Mouse (Mus musculus) hindbrain, embryonic 13.5 days (tissue): ENCODE results near the gene Hif3a. TPM values are rescaled to one million over a fixed set of nuclear protein-coding genes. Genes with fewer than 3 reads are reported as not detected.

ENCODE experiments used
- ATAC-seq: fragments of 200-750 bp; cut with Nextera tagmentation; 2 replicates; pipeline ENCODE4 v1.8.0; 2017; ENCODE audit warnings: moderate TSS enrichment; ENCODE audit not compliant: low FRiP score
- H3K27ac ChIP-seq: fragments of 300-500 bp; sonication (generic); 2 replicates; pipeline ENCODE4 v1.5.1; 2015; ENCODE audit warnings: inconsistent platforms, mild to moderate bottlenecking, moderate library complexity
- H3K27me3 ChIP-seq: fragments of 300-500 bp; sonication (generic); 2 replicates; pipeline ENCODE4 v1.6.1; 2015; ENCODE audit warnings: mild to moderate bottlenecking, inconsistent platforms
- H3K36me3 ChIP-seq: fragments of 300-500 bp; sonication (generic); 2 replicates; pipeline ENCODE4 v1.6.1; 2015; ENCODE audit warnings: mild to moderate bottlenecking, inconsistent platforms
- H3K4me1 ChIP-seq: fragments of 300-500 bp; sonication (generic); replicated peaks from 2 replicates; pipeline ENCODE4 v1.6.1; 2015; ENCODE audit warnings: inconsistent platforms
- H3K4me2 ChIP-seq: fragments of 300-500 bp; sonication (generic); 2 replicates; pipeline ENCODE4 v1.6.1; 2015; ENCODE audit warnings: inconsistent platforms, mild to moderate bottlenecking, moderate library complexity
- H3K4me3 ChIP-seq: fragments of 300-500 bp; sonication (generic); 2 replicates; pipeline ENCODE4 v1.5.1; 2015; ENCODE audit warnings: mild to moderate bottlenecking, inconsistent platforms
- H3K9ac ChIP-seq: fragments of 300-500 bp; sonication (generic); 2 replicates; pipeline ENCODE4 v1.6.1; 2015; ENCODE audit warnings: mild to moderate bottlenecking, inconsistent platforms
- H3K9me3 ChIP-seq: fragments of 300-500 bp; sonication (generic); 2 replicates; pipeline ENCODE4 v1.6.1; 2016; ENCODE audit warnings: inconsistent platforms
- WGBS: fragments of 180-500 bp; shearing (Covaris S2); methylation state at CpG from one replicate; pipeline ENCODE4 v1.1.7; 2015; 5-methylcytosine and 5-hydroxymethylcytosine counted together
- polyA plus RNA-seq: library from polyadenylated mRNA; unstranded; fragments of >200 nt; fragmentation: Nextera tagmentation; extraction: Ambion mirVana; gene quantifications from 2 replicates; pipeline ENCODE4 v1.2.1, GENCODE M21; 2015

Hif3a gene
- polyA plus RNA-seq, 1 experiment from 2014 or later: 2.9 TPM

- H3K4me2 ChIP-seq: no peak overlapping the region
- peaks cover 6% of the 10 kb centered on the region for H3K4me1 ChIP-seq
- H3K9ac ChIP-seq: no peak overlapping the region
- ATAC-seq: no peak
- peaks cover 20% of the 10 kb centered on the region for H3K27me3 ChIP-seq
- 14% methylated on average over 2 of the region's 2 CpGs for WGBS
- no peaks in the 10 kb centered on the region for H3K36me3 ChIP-seq
- H3K27ac ChIP-seq: no peak overlapping the region
- no peak overlapping the region for H3K4me3 ChIP-seq
- no peaks in the 10 kb centered on the region for H3K9me3 ChIP-seq
These were observed 4.2 kb upstream of the Hif3a start for GRCm38 (mm10) chr7:17066412-17066811.

GRCm38 (mm10) chr7:17065620-17066019, 3.4 kb upstream of the Hif3a start:
- no peaks in the 10 kb centered on the region for H3K9me3 ChIP-seq
- 86% methylated on average over 9 of the region's 9 CpGs for WGBS
- ATAC-seq: no peak
- no peaks in the 10 kb centered on the region for H3K36me3 ChIP-seq
- no peak overlapping the region for H3K9ac ChIP-seq
- H3K27ac ChIP-seq: no peak overlapping the region
- no peak overlapping the region for H3K4me3 ChIP-seq
- H3K4me2 ChIP-seq: no peak overlapping the region
- peaks cover 12% of the 10 kb centered on the region for H3K4me1 ChIP-seq
- peaks cover 27% of the 10 kb centered on the region for H3K27me3 ChIP-seq

- Histone ChIP-seq H3K27me3 (peaks cover 27% of the 10 kb centered on the region), H3K9ac (peak overlapping the region; percentile 43), H3K4me2 (peak overlapping the region; percentile 60), H3K9me3 (no peaks in the 10 kb centered on the region), H3K4me1 (peaks cover 40% of the 10 kb centered on the region), H3K27ac (no peak overlapping the region), H3K4me3 (peak overlapping the region; percentile 42), H3K36me3 (no peaks in the 10 kb centered on the region)
- 22% methylated on average over 11 of the region's 11 CpGs for WGBS
- ATAC-seq: peak; percentile 29
These were observed 618 bp upstream of the Hif3a start for GRCm38 (mm10) chr7:17062845-17063244.

GRCm38 (mm10) chr7:17060782-17061605, 1.2 kb downstream of the Hif3a start:
- peak overlapping the region; percentile 66 for H3K27ac ChIP-seq
- 77% methylated on average over 21 of the region's 22 CpGs for WGBS
- H3K4me2 ChIP-seq: peak overlapping the region; percentile 60; the same call in 1 of the 2 replicates
- ATAC-seq: no peak
- H3K9me3 ChIP-seq: no peaks in the 10 kb centered on the region
- no peak overlapping the region for H3K9ac ChIP-seq
- H3K27me3 ChIP-seq: peaks cover 27% of the 10 kb centered on the region
- H3K4me3 ChIP-seq: no peak overlapping the region
- H3K4me1 ChIP-seq: peaks cover 52% of the 10 kb centered on the region
- no peaks in the 10 kb centered on the region for H3K36me3 ChIP-seq

GRCm38 (mm10) chr7:17060031-17060781, 2.0 kb downstream of the Hif3a start:
- no peak overlapping the region for H3K9ac ChIP-seq
- peak overlapping the region; percentile 66 for H3K27ac ChIP-seq
- no peaks in the 10 kb centered on the region for H3K9me3 ChIP-seq
- H3K4me2 ChIP-seq: 0 out of 2 replicates have a peak overlapping the region, but pooled peaks have one; percentile 60
- peaks cover 27% of the 10 kb centered on the region for H3K27me3 ChIP-seq
- WGBS: 47% methylated on average over 9 of the region's 9 CpGs
- peaks cover 56% of the 10 kb centered on the region for H3K4me1 ChIP-seq
- ATAC-seq: peak; percentile 25
- H3K4me3 ChIP-seq: no peak overlapping the region
- no peaks in the 10 kb centered on the region for H3K36me3 ChIP-seq

GRCm38 (mm10) chr7:17059463-17059844, 2.8 kb downstream of the Hif3a start:
- peaks cover 27% of the 10 kb centered on the region for H3K27me3 ChIP-seq
- 84% methylated on average over 3 of the region's 3 CpGs for WGBS
- no peak for ATAC-seq
- H3K4me3 ChIP-seq: no peak overlapping the region
- H3K27ac ChIP-seq: peak overlapping the region; percentile 66
- no peaks in the 10 kb centered on the region for H3K9me3 ChIP-seq
- H3K9ac ChIP-seq: no peak overlapping the region
- no peaks in the 10 kb centered on the region for H3K36me3 ChIP-seq
- peaks cover 56% of the 10 kb centered on the region for H3K4me1 ChIP-seq
- H3K4me2 ChIP-seq: no peak overlapping the region

GRCm38 (mm10) chr7:17058816-17059462, 3.3 kb downstream of the Hif3a start:
- no peak overlapping the region for H3K4me2 ChIP-seq
- 42% methylated on average over 8 of the region's 8 CpGs for WGBS
- peaks cover 27% of the 10 kb centered on the region for H3K27me3 ChIP-seq
- peaks cover 56% of the 10 kb centered on the region for H3K4me1 ChIP-seq
- no peaks in the 10 kb centered on the region for H3K9me3 ChIP-seq
- H3K4me3 ChIP-seq: no peak overlapping the region
- H3K36me3 ChIP-seq: no peaks in the 10 kb centered on the region
- H3K27ac ChIP-seq: peak overlapping the region; percentile 78; the same call in 1 of the 2 replicates
- ATAC-seq: no peak
- H3K9ac ChIP-seq: peak overlapping the region; percentile 24; the same call in 1 of the 2 replicates

- 6% methylated on average over 16 of the region's 16 CpGs for WGBS
- H3K9ac ChIP-seq: peak overlapping the region; percentile 24; the same call in 1 of the 2 replicates
These were observed 4.0 kb downstream of the Hif3a start for GRCm38 (mm10) chr7:17058071-17058689.

GRCm38 (mm10) chr7:17056601-17057523, 5.4 kb downstream of the Hif3a start:
- Histone ChIP-seq H3K36me3 (no peaks in the 10 kb centered on the region), H3K27ac (peak overlapping the region; percentile 80), H3K9me3 (no peaks in the 10 kb centered on the region), H3K4me3 (peak overlapping the region; percentile 50), H3K4me1 (peaks cover 49% of the 10 kb centered on the region), H3K4me2 (peak overlapping the region; percentile 75), H3K9ac (peak overlapping the region; percentile 71), H3K27me3 (peaks cover 11% of the 10 kb centered on the region)
- ATAC-seq: peak; percentile 43
- WGBS: 38% methylated on average over 14 of the region's 14 CpGs

More at GRCm38 (mm10) chr7:17058071-17058689, 4.0 kb downstream of the Hif3a start:
- ATAC-seq: 0 out of 2 replicates have a peak, but pooled peaks have one; percentile 8
- no peaks in the 10 kb centered on the region for H3K9me3 ChIP-seq
- peak overlapping the region; percentile 19; the same call in 1 of the 2 replicates for H3K4me2 ChIP-seq
- H3K27ac ChIP-seq: peak overlapping the region; percentile 78
- H3K36me3 ChIP-seq: no peaks in the 10 kb centered on the region
- H3K27me3 ChIP-seq: peaks cover 21% of the 10 kb centered on the region
- peaks cover 56% of the 10 kb centered on the region for H3K4me1 ChIP-seq
- no peak overlapping the region for H3K4me3 ChIP-seq

- Histone ChIP-seq H3K4me3 (peak overlapping the region; percentile 50), H3K4me2 (peak overlapping the region; percentile 75), H3K27me3 (peaks cover 4% of the 10 kb centered on the region), H3K4me1 (peaks cover 49% of the 10 kb centered on the region), H3K27ac (peak overlapping the region; percentile 80), H3K36me3 (no peaks in the 10 kb centered on the region), H3K9ac (peak overlapping the region; percentile 71), H3K9me3 (no peaks in the 10 kb centered on the region)
- ATAC-seq: peak; percentile 79
- WGBS: under 1% methylated on average over 39 of the region's 42 CpGs
These were observed 6.1 kb downstream of the Hif3a start for GRCm38 (mm10) chr7:17056081-17056581.
